Comparison of ENCODE assay signal across 11 mouse cellular contexts in genomic region chr19:47222154-47222840, GRCm38 (mm10). TPM values are rescaled to one million over a fixed set of nuclear protein-coding genes. Genes with fewer than 3 reads are reported as not detected.
DNase-seq lines count a peak whose midpoint lies in the region; ATAC-seq and TF ChIP-seq lines count a peak whose summit lies in the region.
"Had no signal": no experiment of that assay in that cellular context is flagged by ENCODE, and none has a peak within 500 bp of the region (broad histone marks: within the 10 kb centered on the region; RNA-seq: fewer than 3 reads in every experiment).

No protein-coding gene starts in this region.

- no peaks in the 10 kb centered on the region for H3K27me3 ChIP-seq in midbrain, postnatal 0 days (ENCODE audit: insufficient read depth, low read length)
- no peaks in the 10 kb centered on the region for H3K27me3 ChIP-seq in midbrain, embryonic 16.5 days (ENCODE audit: control insufficient read depth, insufficient read depth, low read depth, low read length)
- H3K27me3 ChIP-seq: embryonic facial prominence, embryonic 13.5 days; midbrain, embryonic 12.5 days had no signal

- H3K4me1 ChIP-seq in midbrain, postnatal 0 days (ENCODE audit: insufficient read depth, low read length) = no peaks in the 10 kb centered on the region
- peaks cover 4% of the 10 kb centered on the region; the same call in 1 of the 2 replicates for H3K4me1 ChIP-seq in midbrain, embryonic 16.5 days (ENCODE audit: control insufficient read depth, insufficient read depth, low read length)
- H3K4me1 ChIP-seq: embryonic facial prominence, embryonic 13.5 days had no signal

- H3K9me3 ChIP-seq in midbrain, postnatal 0 days (ENCODE audit: low read length) = no peaks in the 10 kb centered on the region
- H3K9me3 ChIP-seq in midbrain, embryonic 16.5 days (replicated peaks; ENCODE audit: control insufficient read depth, low read length, poor library complexity, severe bottlenecking) = no peaks in the 10 kb centered on the region
- H3K9me3 ChIP-seq: embryonic facial prominence, embryonic 13.5 days; G1E; midbrain, embryonic 12.5 days had no signal

- no peak overlapping the region for H3K4me3 ChIP-seq in midbrain, postnatal 0 days (ENCODE audit: low read depth, low read length)
- no peak overlapping the region for H3K4me3 ChIP-seq in midbrain, embryonic 16.5 days (ENCODE audit: low read depth, low read length)
- H3K4me3 ChIP-seq: embryonic facial prominence, embryonic 13.5 days; midbrain, embryonic 12.5 days had no signal

- H3K27ac ChIP-seq in midbrain, postnatal 0 days (ENCODE audit: low read depth, low read length) = no peak overlapping the region
- no peak overlapping the region for H3K27ac ChIP-seq in midbrain, embryonic 16.5 days (ENCODE audit: low read length)
- H3K27ac ChIP-seq: embryonic facial prominence, embryonic 13.5 days; midbrain, embryonic 12.5 days had no signal

- no peaks in the 10 kb centered on the region for H3K36me3 ChIP-seq in midbrain, postnatal 0 days (ENCODE audit: insufficient read depth, low read length)
- H3K36me3 ChIP-seq in midbrain, embryonic 16.5 days (ENCODE audit: control insufficient read depth, insufficient read depth, low read length) = no peaks in the 10 kb centered on the region
- H3K36me3 ChIP-seq: embryonic facial prominence, embryonic 13.5 days; G1E; midbrain, embryonic 12.5 days had no signal

- no peak for ATAC-seq in midbrain, postnatal 0 days (ENCODE audit: low FRiP score)
- no peak for ATAC-seq in midbrain, embryonic 16.5 days

- no peak overlapping the region for H3K4me2 ChIP-seq in midbrain, postnatal 0 days (ENCODE audit: low read depth, low read length, poor library complexity, severe bottlenecking)
- no peak overlapping the region for H3K4me2 ChIP-seq in midbrain, embryonic 16.5 days (ENCODE audit: low read length)
- H3K4me2 ChIP-seq: embryonic facial prominence, embryonic 13.5 days; liver, embryonic 11.5 days; midbrain, embryonic 12.5 days had no signal

- 89% methylated on average over 8 of the region's 8 CpGs for WGBS in midbrain, postnatal 0 days
- 82% methylated on average over 8 of the region's 8 CpGs for WGBS in midbrain, embryonic 16.5 days

- TF ChIP-seq CTCF in midbrain, postnatal 0 days (IDR thresholded peaks at IDR 0.05) = no peak

- no peak overlapping the region for H3K9ac ChIP-seq in midbrain, postnatal 0 days (replicated peaks; ENCODE audit: low read length, poor library complexity, severe bottlenecking)
- no peak overlapping the region for H3K9ac ChIP-seq in midbrain, embryonic 16.5 days (ENCODE audit: low read depth, low read length)
- H3K9ac ChIP-seq: midbrain, embryonic 12.5 days had no signal

- DNase-seq in midbrain, postnatal 0 days (ENCODE audit: low spot score) = peak; percentile 21
- DNase-seq in cerebellum, adult 9-10 months = peak; percentile 92
- peak; percentile 85 for DNase-seq in gastrocnemius, postnatal 25 days
- peak; percentile 33 for DNase-seq in mesoderm, embryonic 11.5 days (ENCODE audit: low read depth, low spot score)
- no peak for DNase-seq in ovary, postnatal 10 days (ENCODE audit: low spot score)
- DNase-seq in thymus, postnatal 36 days = no peak

RNA-seq across cellular contexts. Expression of gene Neurl1a, which starts 43.7 kb away (rescaled TPM):
- total RNA-seq in midbrain, postnatal 0 days (2014; rRNA removed) = 66.9 and 82.4 TPM in 2 replicates
- 16.2 and 16.8 TPM in 2 replicates for polyA plus RNA-seq in midbrain, postnatal 0 days (2015; fragmentation: Nextera tagmentation; extraction: Ambion mirVana)
- polyA plus RNA-seq in midbrain, embryonic 16.5 days (2015; fragmentation: Nextera tagmentation; extraction: Ambion mirVana) = 15.3 and 15.4 TPM in 2 replicates
- 100 to 1,000 TPM in 1 of 2 experiments, 10 to 100 TPM in 1; 98.2 to 105 TPM for total RNA-seq in gastrocnemius, postnatal 25 days (2021)
- polyA plus RNA-seq: G1E had no signal

Comparison
In these comparisons a context has a peak if more than half of its experiments do, and no peak if none do; other contexts are left out.
1. DNase-seq: peak in midbrain, postnatal 0 days (single experiment), cerebellum, adult 9-10 months (single experiment), gastrocnemius, postnatal 25 days (single experiment) and mesoderm, embryonic 11.5 days (single experiment); none in ovary, postnatal 10 days (single experiment) and thymus, postnatal 36 days (0 of 2).